Mouse (Mus musculus): ENCODE data around the gene Nlgn1. TPM values are rescaled to one million over a fixed set of nuclear protein-coding genes. Genes with fewer than 3 reads are reported as not detected.

Gene Nlgn1
- total RNA-seq, 2 experiments from 2014 or later: 0.69 to 0.72 TPM

GRCm38 (mm10) chr3:25450471-25450870 lies 881.8 kb downstream of the Nlgn1 start:
- intact Hi-C loops (cut with DNase I; ENCODE audit: low total_unique reads): no loop called here

GRCm38 (mm10) chr3:25449356-25449755 lies 882.9 kb downstream of the Nlgn1 start:
- intact Hi-C loops (cut with DNase I; ENCODE audit: low total_unique reads): no loop called here
- peak; percentile 12 for DNase-seq

More at GRCm38 (mm10) chr3:25450471-25450870, 881.8 kb downstream of the Nlgn1 start:
- DNase-seq: no peak

DNA sequence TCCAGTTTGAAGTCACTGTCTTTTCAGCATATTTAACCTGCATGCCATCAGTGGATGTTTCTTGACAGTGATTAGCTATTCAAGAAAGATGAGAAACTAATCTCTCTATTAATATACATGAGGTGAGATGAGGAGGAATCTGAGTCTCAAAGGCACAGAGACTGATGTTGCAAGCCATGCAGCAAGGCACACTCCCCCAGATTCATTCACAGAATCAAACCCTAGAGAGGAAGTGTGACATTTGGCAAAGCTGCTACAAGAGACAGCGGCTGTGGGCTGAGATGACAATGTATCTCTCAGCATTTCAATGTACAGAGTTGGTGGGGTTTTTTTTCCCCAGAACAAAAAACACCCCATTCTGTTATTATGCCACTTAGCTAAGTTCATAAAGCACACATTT lies 885.1 kb downstream of the Nlgn1 start:
- DNase-seq: no peak
- intact Hi-C loops (cut with DNase I; ENCODE audit: low total_unique reads): no loop called here

- DNase-seq: no peak
- intact Hi-C loops (cut with DNase I; ENCODE audit: low total_unique reads): no loop called here
Observed at GRCm38 (mm10) chr3:25443657-25444056, 888.6 kb downstream of the Nlgn1 start.

DNA sequence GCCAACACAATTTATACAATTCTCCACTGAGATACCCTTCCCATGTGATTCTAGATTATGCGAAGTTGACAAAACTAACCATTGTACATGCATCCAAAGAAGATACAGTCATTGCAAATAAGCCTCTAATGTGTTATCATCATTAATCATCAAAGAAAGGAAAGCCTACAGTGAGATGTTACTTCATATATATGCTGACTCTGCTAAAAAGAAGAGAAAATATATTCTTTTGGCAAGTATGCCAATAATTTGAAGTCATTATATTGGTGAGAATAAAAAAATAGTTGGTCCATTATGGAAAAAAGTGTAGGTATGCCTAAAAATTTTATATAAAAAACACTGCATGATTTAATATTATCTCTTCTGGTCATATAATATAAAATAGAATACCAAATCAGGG lies 889.6 kb downstream of the Nlgn1 start:
- intact Hi-C loops (cut with DNase I; ENCODE audit: low total_unique reads): no loop called here
- DNase-seq: no peak

DNA sequence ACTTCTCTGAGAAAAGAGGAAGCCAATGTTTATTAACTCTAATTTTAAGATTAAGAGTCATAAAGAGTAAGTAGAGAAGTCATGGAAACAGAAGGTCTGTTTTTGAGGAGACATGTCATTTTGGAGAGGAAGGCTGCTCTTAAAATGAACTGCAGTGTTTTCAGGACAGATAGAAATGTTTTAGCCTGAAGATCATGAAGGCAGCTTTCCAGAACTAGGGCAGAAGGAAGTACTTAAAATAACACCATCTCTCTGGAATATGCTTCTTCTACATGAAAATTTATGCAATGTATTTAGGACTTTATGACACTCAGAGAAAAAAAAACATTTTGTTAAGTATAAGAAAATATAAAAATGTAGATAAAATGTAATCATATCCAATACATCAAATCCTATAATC lies 905.3 kb downstream of the Nlgn1 start:
- no peak for DNase-seq
- intact Hi-C loops (cut with DNase I; ENCODE audit: low total_unique reads): no loop called here

DNA sequence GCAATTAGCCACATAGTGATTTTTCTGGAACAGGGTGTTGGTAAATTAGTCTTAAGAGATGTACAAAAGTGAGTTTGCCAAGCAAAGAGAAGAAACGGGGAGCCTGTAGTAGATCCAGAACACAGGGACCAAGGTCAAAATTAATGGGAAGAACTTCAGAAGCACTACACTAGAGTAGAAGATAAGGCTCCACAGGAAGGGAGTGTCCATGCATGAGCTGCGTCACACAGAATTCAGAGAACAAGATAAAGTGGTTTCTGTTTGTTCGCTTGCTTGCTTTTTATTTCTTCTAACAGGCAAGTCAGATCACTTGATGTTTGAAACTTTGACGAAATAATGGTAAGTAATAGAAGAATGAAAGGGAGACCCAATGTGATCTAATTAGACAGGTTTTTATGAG lies 920.3 kb downstream of the Nlgn1 start:
- intact Hi-C loops (cut with DNase I; ENCODE audit: low total_unique reads): no loop called here
- no peak for DNase-seq

Data from gastrocnemius, postnatal 14 days (tissue).